Mouse (Mus musculus): Measurements from ENCODE around the gene Asl. TPM values are rescaled to one million over a fixed set of nuclear protein-coding genes. Genes with fewer than 3 reads are reported as not detected.

The Asl gene
- total and polyA plus RNA-seq, 3 experiments = 15.8 to 26.7 TPM; not detected in 1

DNA sequence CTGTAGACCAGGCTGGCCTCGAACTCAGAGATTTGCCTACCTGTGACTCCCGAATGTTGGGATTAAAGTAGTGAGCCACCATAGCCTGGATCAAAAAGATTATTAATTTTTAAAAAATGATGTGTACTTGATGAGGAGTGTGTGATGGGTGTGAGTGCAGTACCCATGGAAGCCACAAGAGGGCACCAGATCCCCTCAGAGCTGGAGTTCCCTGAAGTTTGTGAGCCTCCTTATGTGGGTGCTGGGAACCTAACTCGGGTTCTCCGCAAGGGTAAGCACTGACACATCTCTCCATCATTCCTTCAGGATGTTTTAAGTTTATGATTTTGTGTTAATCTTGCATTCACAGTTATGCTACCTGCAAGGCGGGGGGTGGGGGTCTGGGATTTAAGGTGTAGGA lies 18.1 kb downstream of the Asl start:
- no peaks in the 10 kb centered on the region for H3K79me2 ChIP-seq (ENCODE audit: control insufficient read depth, insufficient read depth, low read length, poor library complexity)
- no peaks in the 10 kb centered on the region for H3K27me3 ChIP-seq (ENCODE audit: control insufficient read depth in 1 of 2, insufficient read depth in 2 of 2, low read length in 2 of 2)
- TF ChIP-seq E2F4 (IDR thresholded peaks at IDR 0.05; ENCODE audit: borderline replicate concordance, low read depth, low read length) = no peak
- peak; percentile 34 for TF ChIP-seq SMC3 (IDR thresholded peaks at IDR 0.05; ENCODE audit: low read depth, low read length)
- TF ChIP-seq USF2 (IDR thresholded peaks at IDR 0.05; ENCODE audit: borderline replicate concordance in 1 of 2, insufficient read depth in 1 of 2, low read depth in 1 of 2, low read length in 2 of 2) = no peak
- no peak; the same call in none of the 2 replicates for TF ChIP-seq RAD21 (IDR thresholded peaks at IDR 0.05; ENCODE audit: low read depth, low read length)
- TF ChIP-seq CTCF (IDR thresholded peaks at IDR 0.05 in 2 of 3, conservative IDR thresholded peaks at IDR 0.05 in 1 of 3; ENCODE audit: control insufficient read depth in 1 of 3, insufficient read depth in 1 of 3, low read depth in 2 of 3, low read length in 3 of 3, poor library complexity in 1 of 3, severe bottlenecking in 1 of 3) = peak; percentile 57 to 80 (median 67)
- no peak overlapping the region for H3K9ac ChIP-seq (ENCODE audit: control insufficient read depth, low read depth, low read length, poor library complexity, severe bottlenecking)
- no peak overlapping the region for H3K4me3 ChIP-seq (ENCODE audit: control insufficient read depth in 1 of 2, insufficient read depth in 1 of 2, low read depth in 2 of 2, low read length in 2 of 2)
- no peaks in the 10 kb centered on the region for H3K4me1 ChIP-seq (ENCODE audit: control insufficient read depth in 1 of 2, insufficient read depth in 2 of 2, low read length in 2 of 2)
- DNase-seq (ENCODE audit: low read depth, low spot score) = peak; percentile 46
- H3K9me3 ChIP-seq (replicated peaks; ENCODE audit: insufficient read depth, low read length) = no peaks in the 10 kb centered on the region
- H3K27ac ChIP-seq (ENCODE audit: control insufficient read depth, low read depth, low read length) = no peak overlapping the region
- H3K36me3 ChIP-seq (ENCODE audit: control insufficient read depth in 1 of 2, insufficient read depth in 2 of 2, low read length in 2 of 2) = no peaks in the 10 kb centered on the region

GRCm38 (mm10) chr5:130009784-130010183 lies 19.3 kb downstream of the Asl start:
- Histone ChIP-seq H3K4me1 (ENCODE audit: control insufficient read depth in 1 of 2, insufficient read depth in 2 of 2, low read length in 2 of 2) (no peaks in the 10 kb centered on the region), H3K9me3 (replicated peaks; ENCODE audit: insufficient read depth, low read length) (no peaks in the 10 kb centered on the region), H3K79me2 (ENCODE audit: control insufficient read depth, insufficient read depth, low read length, poor library complexity) (no peaks in the 10 kb centered on the region), H3K27me3 (ENCODE audit: control insufficient read depth in 1 of 2, insufficient read depth in 2 of 2, low read length in 2 of 2) (no peaks in the 10 kb centered on the region), H3K4me3 (ENCODE audit: control insufficient read depth in 1 of 2, insufficient read depth in 1 of 2, low read depth in 2 of 2, low read length in 2 of 2) (no peak overlapping the region), H3K27ac (ENCODE audit: control insufficient read depth, low read depth, low read length) (no peak overlapping the region), H3K9ac (ENCODE audit: control insufficient read depth, low read depth, low read length, poor library complexity, severe bottlenecking) (no peak overlapping the region), H3K36me3 (ENCODE audit: control insufficient read depth in 1 of 2, insufficient read depth in 2 of 2, low read length in 2 of 2) (no peaks in the 10 kb centered on the region)
- TF ChIP-seq TAL1 (IDR thresholded peaks at IDR 0.05; ENCODE audit: low read length) = no peak
- TF ChIP-seq ZMIZ1 (IDR thresholded peaks at IDR 0.05; ENCODE audit: low read depth, low read length) = no peak
- no peak for TF ChIP-seq TCF12 (IDR thresholded peaks at IDR 0.05; ENCODE audit: low read depth, low read length)
- TF ChIP-seq USF1 (IDR thresholded peaks at IDR 0.05; ENCODE audit: low read depth, low read length) = no peak
- TF ChIP-seq MAZ (IDR thresholded peaks at IDR 0.05; ENCODE audit: low read depth, low read length) = no peak
- TF ChIP-seq SMC3 (IDR thresholded peaks at IDR 0.05; ENCODE audit: low read depth, low read length) = no peak
- DNase-seq (ENCODE audit: low read depth, low spot score) = no peak

- Histone ChIP-seq H3K4me3 (ENCODE audit: control insufficient read depth in 1 of 2, insufficient read depth in 1 of 2, low read depth in 2 of 2, low read length in 2 of 2) (no peak overlapping the region), H3K9ac (ENCODE audit: control insufficient read depth, low read depth, low read length, poor library complexity, severe bottlenecking) (no peak overlapping the region), H3K27me3 (ENCODE audit: control insufficient read depth in 1 of 2, insufficient read depth in 2 of 2, low read length in 2 of 2) (no peaks in the 10 kb centered on the region), H3K27ac (ENCODE audit: control insufficient read depth, low read depth, low read length) (no peak overlapping the region), H3K4me1 (ENCODE audit: control insufficient read depth in 1 of 2, insufficient read depth in 2 of 2, low read length in 2 of 2) (peaks cover under 1 to 4% of the 10 kb centered on the region in 2 experiments), H3K36me3 (ENCODE audit: control insufficient read depth in 1 of 2, insufficient read depth in 2 of 2, low read length in 2 of 2) (no peaks in the 10 kb centered on the region), H3K9me3 (replicated peaks; ENCODE audit: insufficient read depth, low read length) (no peaks in the 10 kb centered on the region), H3K79me2 (ENCODE audit: control insufficient read depth, insufficient read depth, low read length, poor library complexity) (no peaks in the 10 kb centered on the region)
- no peak for DNase-seq (ENCODE audit: low read depth, low spot score)
- peak; percentile 37 for TF ChIP-seq ZNF384 (IDR thresholded peaks at IDR 0.05; ENCODE audit: low read depth, low read length)
- no peak for TF ChIP-seq KAT2A (conservative IDR thresholded peaks at IDR 0.05; ENCODE audit: low read depth, low read length)
These were observed 20.9 kb downstream of the Asl start for GRCm38 (mm10) chr5:130008034-130008590.
